Mouse (Mus musculus) embryonic facial prominence, embryonic 15.5 days (tissue): ENCODE results near the gene Olfr524. TPM values are rescaled to one million over a fixed set of nuclear protein-coding genes. Genes with fewer than 3 reads are reported as not detected.

Source experiments
- polyA plus RNA-seq: library from polyadenylated mRNA; unstranded; fragments of >200 nt; fragmentation: Nextera tagmentation; extraction: Ambion mirVana; gene quantifications from 2 replicates; pipeline ENCODE4 v1.2.1, GENCODE M21; 2015

Olfr524 gene
- polyA plus RNA-seq, 1 experiment from 2014 or later = not detected

Other genes with a start within 250 kb of the Olfr524 start
- gene 6430531B16Rik, start 227.2 kb downstream of the Olfr524 start, polyA plus RNA-seq = 3.6 and 5.0 TPM in 2 replicates
- 2.8 and 4.0 TPM in 2 replicates for gene Adam8, start 213.4 kb downstream of the Olfr524 start, polyA plus RNA-seq
- gene Zfp511, start 169.6 kb downstream of the Olfr524 start, polyA plus RNA-seq = 38.5 and 39.0 TPM in 2 replicates
- gene Tubgcp2, start 169.3 kb downstream of the Olfr524 start, polyA plus RNA-seq = 49.7 and 55.3 TPM in 2 replicates
- not detected in 2 replicates for gene Msx3, start 156.9 kb downstream of the Olfr524 start, polyA plus RNA-seq
- gene Caly, start 123.4 kb downstream of the Olfr524 start, polyA plus RNA-seq = 3.4 and 3.7 TPM in 2 replicates
- 0.28 TPM in 1 of 2 replicates, not detected in the other for gene Prap1, start 112.6 kb downstream of the Olfr524 start, polyA plus RNA-seq
- gene Fuom, start 103.5 kb downstream of the Olfr524 start, polyA plus RNA-seq = 26.9 and 29.0 TPM in 2 replicates
- 20.0 and 20.5 TPM in 2 replicates for gene Paox, start 90.2 kb downstream of the Olfr524 start, polyA plus RNA-seq
- 127 and 132 TPM in 2 replicates for gene Echs1, start 89.5 kb downstream of the Olfr524 start, polyA plus RNA-seq
- 22.2 and 23.2 TPM in 2 replicates for gene Mtg1, start 68.4 kb downstream of the Olfr524 start, polyA plus RNA-seq
- gene Sprn, start 51.1 kb downstream of the Olfr524 start, polyA plus RNA-seq = 0.87 and 1.3 TPM in 2 replicates
- 0.03 and 0.16 TPM in 2 replicates for gene Olfr522, start 41.2 kb downstream of the Olfr524 start, polyA plus RNA-seq
- gene Olfr523, start 32.7 kb downstream of the Olfr524 start, polyA plus RNA-seq = 0.39 and 0.57 TPM in 2 replicates
- gene Cd163l1, start 12.3 kb upstream of the Olfr524 start, polyA plus RNA-seq = 0.13 and 0.24 TPM in 2 replicates
- not detected in 2 replicates for gene 5830411N06Rik, start 41.3 kb upstream of the Olfr524 start, polyA plus RNA-seq
- 0.16 TPM in 1 of 2 replicates, not detected in the other for gene Olfr525, start 114.9 kb upstream of the Olfr524 start, polyA plus RNA-seq
- 0.23 TPM in 1 of 2 replicates, not detected in the other for gene Olfr527, start 128.1 kb upstream of the Olfr524 start, polyA plus RNA-seq
- not detected in 2 replicates for gene Olfr60, start 155.7 kb upstream of the Olfr524 start, polyA plus RNA-seq
- 0.14 TPM in 1 of 2 replicates, not detected in the other for gene Olfr530, start 170.4 kb upstream of the Olfr524 start, polyA plus RNA-seq
- gene Olfr531, start 197.0 kb upstream of the Olfr524 start, polyA plus RNA-seq = not detected in 2 replicates
- gene Olfr532, start 215.7 kb upstream of the Olfr524 start, polyA plus RNA-seq = not detected in 2 replicates